Mouse (Mus musculus) cerebellum, adult 2 months (tissue): Measurements from ENCODE around the gene Ttc29.

Source experiments
- CTCF ChIP-seq: fragments of 200-500 bp; IDR thresholded peaks from 2 replicates; pipeline ENCODE4 v1.5.1; 2011; ENCODE audit warnings: low read depth, mild to moderate bottlenecking, control low read depth, low read length, moderate library complexity, borderline replicate concordance; ENCODE audit not compliant: insufficient read depth
- POLR2A ChIP-seq: fragments of 200-500 bp; IDR thresholded peaks from 2 replicates; pipeline ENCODE4 v1.6.1; 2011; ENCODE audit warnings: low read length, control low read depth, borderline replicate concordance; ENCODE audit not compliant: insufficient read depth

- TF ChIP-seq CTCF (no peak), POLR2A (no peak)
These were observed 94.0 kb downstream of the Ttc29 start for GRCm38 (mm10) chr8:78307131-78307530.
